In the genomic region with DNA sequence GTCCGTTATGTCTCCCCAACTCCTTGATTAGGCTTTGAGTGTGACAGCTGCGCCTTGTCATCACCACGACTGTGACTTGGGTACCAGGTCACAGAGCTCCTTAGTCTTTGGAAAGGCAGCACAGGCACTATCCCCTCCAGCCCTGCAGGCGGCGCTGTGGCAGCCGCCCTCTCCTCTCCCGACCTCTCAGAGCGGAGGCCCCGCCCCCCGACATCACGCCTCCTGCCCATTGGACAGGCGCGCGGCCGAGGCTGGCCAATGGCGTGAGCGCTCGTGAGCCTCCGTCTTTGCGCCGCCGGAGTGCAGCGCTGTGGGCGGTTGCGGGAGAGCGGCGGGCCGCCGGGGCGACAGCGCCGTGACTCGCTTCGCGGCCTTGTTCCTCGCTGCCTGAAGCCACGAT, we compare ENCODE assay signal across 8 mouse cellular contexts. TPM values are rescaled to one million over a fixed set of nuclear protein-coding genes. Genes with fewer than 3 reads are reported as not detected.
DNase-seq lines count a peak whose midpoint lies in the region; ATAC-seq and TF ChIP-seq lines count a peak whose summit lies in the region.

A gene (plus strand): TSS at position 232 of the 400 bp plus-strand sequence.

- peaks cover 0 to 2% of the 10 kb centered on the region in 2 experiments; a peak in 2 of 4 replicates for H3K27me3 ChIP-seq in MEL (ENCODE audit: control insufficient read depth in 1 of 2, insufficient read depth in 2 of 2, low read length in 2 of 2)
- no peaks in the 10 kb centered on the region for H3K27me3 ChIP-seq in cerebellum, adult 2 months (ENCODE audit: control insufficient read depth, insufficient read depth, low read length)
- no peaks in the 10 kb centered on the region for H3K27me3 ChIP-seq in lung, embryonic 16.5 days (ENCODE audit: control insufficient read depth, insufficient read depth, low read depth, low read length)

- TF ChIP-seq RAD21 in MEL (IDR thresholded peaks at IDR 0.05; ENCODE audit: low read depth, low read length): no peak

- peak within 1 kb of the TSS; percentile 95 for H3K9ac ChIP-seq in MEL (ENCODE audit: control insufficient read depth, low read depth, low read length, poor library complexity, severe bottlenecking)
- H3K9ac ChIP-seq in lung, embryonic 16.5 days (ENCODE audit: low read length): peak within 1 kb of the TSS; percentile 85

- peak; percentile 92 to 98 for ATAC-seq in hematopoietic stem cell, adult 5-6 weeks (replicated peaks in 1 of 2; ENCODE audit: insufficient read depth in 1 of 2, low FRiP score in 2 of 2, low TSS enrichment in 1 of 2, low read depth in 1 of 2, poor library complexity in 2 of 2, severe bottlenecking in 2 of 2)
- ATAC-seq in lung, embryonic 16.5 days (ENCODE audit: low read depth): peak; percentile 99

- peak within 1 kb of the TSS; percentile 87 to 94 for H3K4me3 ChIP-seq in MEL (ENCODE audit: control insufficient read depth in 1 of 2, insufficient read depth in 1 of 2, low read depth in 2 of 2, low read length in 2 of 2)
- peak within 1 kb of the TSS; percentile 88 for H3K4me3 ChIP-seq in cerebellum, adult 2 months (replicated peaks; ENCODE audit: insufficient read depth, low read depth, low read length)
- peak within 1 kb of the TSS; percentile 84 for H3K4me3 ChIP-seq in lung, embryonic 16.5 days (ENCODE audit: low read length)

- H3K79me2 ChIP-seq in MEL (ENCODE audit: control insufficient read depth, insufficient read depth, low read length, poor library complexity): peaks cover 29% of the 10 kb centered on the region

- H3K27ac ChIP-seq in MEL (ENCODE audit: control insufficient read depth, low read depth, low read length): peak within 1 kb of the TSS; percentile 56
- H3K27ac ChIP-seq in cerebellum, adult 2 months (ENCODE audit: insufficient read depth, low read length): peak within 1 kb of the TSS; percentile 51
- peak within 1 kb of the TSS; percentile 76 for H3K27ac ChIP-seq in lung, embryonic 16.5 days (ENCODE audit: low read length)

- peak; percentile 97 for DNase-seq in MEL (ENCODE audit: low read depth, low spot score)
- peak; percentile 98 for DNase-seq in cerebellum, adult 2 months
- DNase-seq in forelimb bud, embryonic 11.5 days (ENCODE audit: low read depth, low spot score): peak; percentile 97
- DNase-seq in layer of hippocampus, adult 9-10 months (ENCODE audit: low spot score): peak; percentile 93
- DNase-seq in ovary, postnatal 10 days (ENCODE audit: low spot score): peak; percentile 93
- DNase-seq in thymus, postnatal 10 days (ENCODE audit: low spot score in 2 of 2): peak; percentile 97 to 98

- under 1% methylated on average over 37 of the region's 37 CpGs for WGBS in cerebellum, adult 2 months
- WGBS in lung, embryonic 16.5 days: under 1% methylated on average over 31 of the region's 37 CpGs

- peaks cover 0 to 5% of the 10 kb centered on the region in 2 experiments; a peak in 1 of 4 replicates for H3K4me1 ChIP-seq in MEL (ENCODE audit: control insufficient read depth in 1 of 2, insufficient read depth in 2 of 2, low read length in 2 of 2)
- peaks cover 9% of the 10 kb centered on the region for H3K4me1 ChIP-seq in cerebellum, adult 2 months (ENCODE audit: control insufficient read depth, insufficient read depth, low read length)
- peaks cover 15% of the 10 kb centered on the region for H3K4me1 ChIP-seq in lung, embryonic 16.5 days (replicated peaks; ENCODE audit: control insufficient read depth, insufficient read depth, low read length)

- peaks cover 0 to 7% of the 10 kb centered on the region in 2 experiments; a peak in 3 of 4 replicates for H3K36me3 ChIP-seq in MEL (ENCODE audit: control insufficient read depth in 1 of 2, insufficient read depth in 2 of 2, low read length in 2 of 2)
- peaks cover 4% of the 10 kb centered on the region; the same call in 1 of the 2 replicates for H3K36me3 ChIP-seq in lung, embryonic 16.5 days (ENCODE audit: control insufficient read depth, insufficient read depth, low read length)

- peak within 1 kb of the TSS; percentile 65 for H3K4me2 ChIP-seq in lung, embryonic 16.5 days (ENCODE audit: low read depth, low read length)

- peak; percentile 90 to 95 (median 95) for TF ChIP-seq CTCF in MEL (IDR thresholded peaks at IDR 0.05 in 2 of 3, conservative IDR thresholded peaks at IDR 0.05 in 1 of 3; ENCODE audit: control insufficient read depth in 1 of 3, insufficient read depth in 1 of 3, low read depth in 2 of 3, low read length in 3 of 3, poor library complexity in 1 of 3, severe bottlenecking in 1 of 3)
- TF ChIP-seq CTCF in cerebellum, adult 2 months (IDR thresholded peaks at IDR 0.05; ENCODE audit: borderline replicate concordance, insufficient read depth, low read depth, low read length): peak; percentile 91

- H3K9me3 ChIP-seq in MEL (replicated peaks; ENCODE audit: insufficient read depth, low read length): no peaks in the 10 kb centered on the region
- H3K9me3 ChIP-seq in lung, embryonic 16.5 days (ENCODE audit: control insufficient read depth, low read length): no peaks in the 10 kb centered on the region

- no peak; a peak in 1 of 4 replicates for TF ChIP-seq POLR2A in MEL (IDR thresholded peaks at IDR 0.05; ENCODE audit: control insufficient read depth in 1 of 2, insufficient read depth in 1 of 2, low read depth in 1 of 2, low read length in 2 of 2, poor library complexity in 1 of 2)
- TF ChIP-seq POLR2A in cerebellum, adult 2 months (IDR thresholded peaks at IDR 0.05; ENCODE audit: borderline replicate concordance, insufficient read depth, low read length): peak; percentile 79

- no peak for TF ChIP-seq EP300 in MEL (IDR thresholded peaks at IDR 0.05; ENCODE audit: low read depth in 1 of 2, low read length in 2 of 2)

TF ChIP-seq in MEL, 35 proteins besides CTCF, POLR2A, EP300 and RAD21:
- peak; percentile 16; the same call in 1 of the 2 replicates for TF ChIP-seq MAZ (IDR thresholded peaks at IDR 0.05; ENCODE audit: low read depth, low read length)
- TF ChIP-seq TBP (IDR thresholded peaks at IDR 0.05; ENCODE audit: low read depth, low read length): no peak
- no peak for TF ChIP-seq TCF12 (IDR thresholded peaks at IDR 0.05; ENCODE audit: low read depth, low read length)
- no peak for TF ChIP-seq TAL1 (IDR thresholded peaks at IDR 0.05; ENCODE audit: low read length)
- TF ChIP-seq RCOR1 (IDR thresholded peaks at IDR 0.05; ENCODE audit: low read depth, low read length): no peak
- TF ChIP-seq MXI1 (IDR thresholded peaks at IDR 0.05; ENCODE audit: low read depth, low read length): no peak; the same call in 1 of the 2 replicates
- TF ChIP-seq CHD1 (IDR thresholded peaks at IDR 0.05; ENCODE audit: low read depth, low read length): no peak
- no peak for TF ChIP-seq ZNF384 (IDR thresholded peaks at IDR 0.05; ENCODE audit: low read depth, low read length)
- TF ChIP-seq POLR2AphosphoS2 (IDR thresholded peaks at IDR 0.05; ENCODE audit: low read length): peak; percentile 57; the same call in 1 of the 2 replicates
- TF ChIP-seq CHD2 (IDR thresholded peaks at IDR 0.05; ENCODE audit: low read length): no peak
- TF ChIP-seq ZC3H11A (IDR thresholded peaks at IDR 0.05; ENCODE audit: low read depth, low read length): no peak
- no peak for TF ChIP-seq ELF1 (IDR thresholded peaks at IDR 0.05; ENCODE audit: low read depth, low read length)
- TF ChIP-seq MAFK (IDR thresholded peaks at IDR 0.05; ENCODE audit: borderline replicate concordance, low read depth, low read length): no peak
- no peak for TF ChIP-seq USF2 (IDR thresholded peaks at IDR 0.05; ENCODE audit: borderline replicate concordance in 1 of 2, insufficient read depth in 1 of 2, low read depth in 1 of 2, low read length in 2 of 2)
- peak; percentile 39; the same call in 1 of the 2 replicates for TF ChIP-seq NRF1 (IDR thresholded peaks at IDR 0.05; ENCODE audit: insufficient read depth, low read depth, low read length, poor library complexity, severe bottlenecking)
- TF ChIP-seq MEF2A (IDR thresholded peaks at IDR 0.05; ENCODE audit: extremely low read depth, insufficient replicate concordance, low read depth, low read length, poor library complexity, severe bottlenecking): no peak
- no peak for TF ChIP-seq MAX (IDR thresholded peaks at IDR 0.05; ENCODE audit: low read length)
- no peak for TF ChIP-seq JUND (IDR thresholded peaks at IDR 0.05; ENCODE audit: low read depth, low read length)
- TF ChIP-seq ZKSCAN1 (IDR thresholded peaks at IDR 0.05; ENCODE audit: low read depth, low read length): no peak
- TF ChIP-seq SMC3 (IDR thresholded peaks at IDR 0.05; ENCODE audit: low read depth, low read length): peak; percentile 17; the same call in 1 of the 2 replicates
- TF ChIP-seq SIN3A (IDR thresholded peaks at IDR 0.05; ENCODE audit: low read length): no peak
- TF ChIP-seq HCFC1 (IDR thresholded peaks at IDR 0.05; ENCODE audit: low read depth, low read length): peak; percentile 79
- TF ChIP-seq MYB (IDR thresholded peaks at IDR 0.05; ENCODE audit: low read depth, low read length): no peak
- TF ChIP-seq MYC (IDR thresholded peaks at IDR 0.05; ENCODE audit: low read depth, low read length): no peak
- TF ChIP-seq NELFE (IDR thresholded peaks at IDR 0.05; ENCODE audit: low read depth, low read length): no peak
- TF ChIP-seq UBTF (IDR thresholded peaks at IDR 0.05; ENCODE audit: borderline replicate concordance, insufficient read depth, low read depth, low read length): no peak
- TF ChIP-seq GABPA (IDR thresholded peaks at IDR 0.05; ENCODE audit: low read depth, low read length): no peak
- no peak for TF ChIP-seq USF1 (IDR thresholded peaks at IDR 0.05; ENCODE audit: low read depth, low read length)
- no peak for TF ChIP-seq KAT2A (conservative IDR thresholded peaks at IDR 0.05; ENCODE audit: low read depth, low read length)
TF ChIP-seq in MEL: peak in this region for 5.

RNA-seq across cellular contexts. Expression of the gene that starts here (rescaled TPM):
- 61.3 and 61.8 TPM in 2 replicates for total RNA-seq in MEL (2012; rRNA removed)
- 10 to 100 TPM in 1 of 2 experiments, not detected in 1; 49.7 TPM for polyA plus RNA-seq in MEL (2012; ENCODE audit: insufficient read depth in 1 of 2, insufficient read length in 2 of 2, low read depth in 1 of 2, low replicate concordance in 2 of 2, missing spikeins in 1 of 2)
- 113 and 124 TPM in 2 replicates for polyA plus RNA-seq in cerebellum, adult 2 months (2012; rRNA removed)
- total RNA-seq in hematopoietic stem cell, adult 5-6 weeks (2017): 82.5 and 154 TPM in 2 replicates
- polyA plus RNA-seq in lung, embryonic 16.5 days (2015; fragmentation: Nextera tagmentation; extraction: Ambion mirVana): 133 and 141 TPM in 2 replicates

Comparison
In these comparisons a context has a peak if more than half of its experiments do, and no peak if none do; other contexts are left out.
1. Peak in every context shown above with its lines: DNase-seq, ATAC-seq, H3K4me3 ChIP-seq and H3K27ac ChIP-seq.